Mouse (Mus musculus): ENCODE measurements around the gene Wbp1l. TPM values are rescaled to one million over a fixed set of nuclear protein-coding genes. Genes with fewer than 3 reads are reported as not detected.

The Wbp1l gene
- polyA plus RNA-seq, 1 experiment, result 26.6 TPM

DNA sequence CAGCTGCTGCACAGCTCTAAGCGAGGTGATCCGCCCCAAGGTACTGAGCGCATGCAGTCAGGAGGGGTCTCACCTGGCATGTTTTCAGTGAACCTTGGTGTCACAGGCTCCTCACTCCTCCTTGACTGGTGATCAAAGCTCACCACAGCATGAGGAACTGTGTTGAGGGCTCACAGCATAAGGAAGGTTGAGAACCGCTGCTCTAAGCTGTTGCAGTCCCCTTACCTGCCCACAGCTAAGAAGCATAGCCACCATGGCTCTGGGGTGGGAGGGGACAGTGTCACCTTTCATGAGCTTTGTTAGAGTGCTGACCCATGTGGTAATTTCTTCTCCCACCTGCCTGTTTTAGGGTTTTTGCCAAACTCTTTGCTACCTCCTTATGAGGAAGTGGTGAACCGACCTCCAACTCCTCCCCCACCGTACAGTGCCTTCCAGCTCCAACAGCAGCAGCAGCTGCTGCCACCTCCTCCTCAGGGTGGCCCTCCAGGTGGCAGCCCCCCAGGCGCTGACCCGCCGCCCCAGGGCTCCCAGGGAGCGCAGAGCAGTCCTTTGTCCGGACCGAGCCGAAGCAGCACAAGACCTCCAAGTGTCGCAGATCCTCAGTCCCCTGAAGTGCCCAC lies 54.8 kb downstream of the Wbp1l start:
- TF ChIP-seq POLR2A (IDR thresholded peaks at IDR 0.05; ENCODE audit: extremely low read depth, insufficient read depth, low read length) (no peak), CTCF (IDR thresholded peaks at IDR 0.05; ENCODE audit: extremely low read depth, insufficient read depth, low read length) (no peak)
- H3K4me3 ChIP-seq (ENCODE audit: insufficient read depth, low read length), result no peak overlapping the region
- no peak overlapping the region for H3K27ac ChIP-seq (ENCODE audit: insufficient read depth, low read length)
- no peaks in the 10 kb centered on the region for H3K4me1 ChIP-seq (ENCODE audit: control insufficient read depth, insufficient read depth, low read length)

DNA sequence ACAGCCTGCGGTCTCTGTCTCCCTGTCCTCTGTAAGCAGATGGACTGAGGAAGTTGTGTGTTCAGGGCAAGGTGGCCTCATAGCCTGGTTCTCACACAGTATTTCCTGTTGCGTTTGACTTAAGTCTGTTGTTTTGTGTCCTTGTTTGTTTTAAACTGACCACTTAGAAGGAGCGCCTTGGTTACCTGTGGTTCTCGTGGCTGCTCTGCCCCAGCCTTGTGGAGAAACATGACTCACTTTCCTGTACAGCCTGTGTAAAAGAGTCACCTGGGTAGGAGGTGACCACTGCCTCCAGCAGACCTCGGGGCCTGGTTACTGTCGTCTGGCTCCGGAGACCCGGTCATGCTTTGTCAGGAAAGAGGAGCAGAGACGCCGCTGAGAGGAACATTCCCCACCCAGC lies 56.7 kb downstream of the Wbp1l start:
- Histone ChIP-seq H3K27ac (ENCODE audit: insufficient read depth, low read length) (no peak overlapping the region), H3K4me3 (ENCODE audit: insufficient read depth, low read length) (no peak overlapping the region), H3K4me1 (ENCODE audit: control insufficient read depth, insufficient read depth, low read length) (no peaks in the 10 kb centered on the region)
- no peak for TF ChIP-seq CTCF (IDR thresholded peaks at IDR 0.05; ENCODE audit: extremely low read depth, insufficient read depth, low read length)
- TF ChIP-seq POLR2A (IDR thresholded peaks at IDR 0.05; ENCODE audit: extremely low read depth, insufficient read depth, low read length), result no peak

DNA sequence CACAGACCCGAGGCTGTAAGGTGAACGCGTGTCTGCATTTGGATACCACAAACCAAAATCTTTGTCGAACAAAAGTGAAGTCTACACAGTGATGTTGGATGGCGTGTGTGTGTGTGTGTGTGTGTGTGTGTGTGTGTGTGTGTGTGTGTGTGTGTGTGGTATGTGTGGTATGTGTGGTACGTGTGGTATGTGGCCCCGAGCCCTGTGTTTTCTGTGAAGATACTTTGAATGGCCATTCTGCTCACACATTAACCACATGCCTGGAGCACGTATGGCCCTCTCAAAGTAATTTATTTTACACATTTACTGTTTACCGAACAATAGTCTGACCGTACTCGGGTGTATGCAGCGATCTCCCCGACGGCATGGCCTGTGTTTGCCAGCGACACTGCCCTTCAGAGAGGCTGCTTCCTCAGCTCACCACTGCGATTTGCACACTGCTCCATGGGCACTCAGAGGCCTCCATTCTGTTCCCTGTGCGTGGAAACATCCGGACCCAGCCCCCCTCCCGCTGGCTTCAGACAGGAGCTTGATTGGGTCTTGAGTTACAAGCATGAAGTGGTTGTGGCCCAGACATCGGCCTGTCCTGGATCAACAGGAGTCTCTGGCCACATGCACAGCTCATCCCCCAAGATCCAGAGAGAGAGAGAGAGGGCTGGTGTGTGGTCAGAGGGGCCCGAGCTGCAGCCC lies 57.4 kb downstream of the Wbp1l start:
- Histone ChIP-seq H3K4me3 (ENCODE audit: insufficient read depth, low read length) (no peak overlapping the region), H3K27ac (ENCODE audit: insufficient read depth, low read length) (no peak overlapping the region), H3K4me1 (ENCODE audit: control insufficient read depth, insufficient read depth, low read length) (no peaks in the 10 kb centered on the region)
- no peak for TF ChIP-seq POLR2A (IDR thresholded peaks at IDR 0.05; ENCODE audit: extremely low read depth, insufficient read depth, low read length)
- TF ChIP-seq CTCF (IDR thresholded peaks at IDR 0.05; ENCODE audit: extremely low read depth, insufficient read depth, low read length), result no peak

DNA sequence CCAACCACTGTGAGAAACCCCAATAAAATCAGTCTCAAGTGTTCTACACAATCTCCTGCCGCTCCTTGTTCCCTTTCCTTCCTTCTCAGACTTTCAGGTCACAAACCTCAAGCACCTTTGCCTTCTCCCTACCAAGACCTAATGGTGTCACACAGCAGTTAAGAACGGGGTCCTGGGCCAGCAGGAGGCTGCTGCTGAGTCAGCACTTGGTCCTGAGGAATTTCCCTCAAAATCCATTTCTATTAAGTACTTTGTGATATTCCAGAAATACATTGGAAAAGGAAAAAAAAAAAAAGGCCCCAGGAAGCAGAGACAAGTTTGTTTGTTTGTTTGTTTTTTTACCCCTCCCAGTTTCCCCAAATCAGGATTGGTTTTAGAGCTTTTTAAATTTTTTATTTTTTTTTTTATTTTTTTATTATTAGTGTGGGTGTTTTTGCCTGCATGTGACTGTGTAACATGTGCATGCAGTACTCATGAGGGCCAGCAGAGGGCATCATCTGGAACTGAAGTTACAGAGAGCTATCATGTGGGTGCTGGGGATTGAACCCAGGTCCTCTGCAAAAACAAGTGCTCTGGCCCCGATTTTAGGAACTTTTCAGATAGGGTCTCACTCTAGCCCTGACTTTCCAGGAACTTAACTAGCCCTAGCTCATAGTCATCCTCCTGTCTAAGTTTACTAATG lies 58.6 kb downstream of the Wbp1l start:
- no peak overlapping the region for H3K27ac ChIP-seq (ENCODE audit: insufficient read depth, low read length)
- H3K4me3 ChIP-seq (ENCODE audit: insufficient read depth, low read length), result no peak overlapping the region
- H3K4me1 ChIP-seq (ENCODE audit: control insufficient read depth, insufficient read depth, low read length), result no peaks in the 10 kb centered on the region
- TF ChIP-seq POLR2A (IDR thresholded peaks at IDR 0.05; ENCODE audit: extremely low read depth, insufficient read depth, low read length) (no peak), CTCF (IDR thresholded peaks at IDR 0.05; ENCODE audit: extremely low read depth, insufficient read depth, low read length) (no peak)

GRCm38 (mm10) chr19:46658348-46658747 lies 59.5 kb downstream of the Wbp1l start:
- H3K4me3 ChIP-seq (ENCODE audit: insufficient read depth, low read length), result no peak overlapping the region
- H3K27ac ChIP-seq (ENCODE audit: insufficient read depth, low read length), result no peak overlapping the region
- TF ChIP-seq POLR2A (IDR thresholded peaks at IDR 0.05; ENCODE audit: extremely low read depth, insufficient read depth, low read length) (no peak), CTCF (IDR thresholded peaks at IDR 0.05; ENCODE audit: extremely low read depth, insufficient read depth, low read length) (no peak)
- no peaks in the 10 kb centered on the region for H3K4me1 ChIP-seq (ENCODE audit: control insufficient read depth, insufficient read depth, low read length)

GRCm38 (mm10) chr19:46658851-46659250 lies 60.0 kb downstream of the Wbp1l start:
- TF ChIP-seq CTCF (IDR thresholded peaks at IDR 0.05; ENCODE audit: extremely low read depth, insufficient read depth, low read length) (no peak), POLR2A (IDR thresholded peaks at IDR 0.05; ENCODE audit: extremely low read depth, insufficient read depth, low read length) (no peak)
- Histone ChIP-seq H3K27ac (ENCODE audit: insufficient read depth, low read length) (no peak overlapping the region), H3K4me1 (ENCODE audit: control insufficient read depth, insufficient read depth, low read length) (no peaks in the 10 kb centered on the region), H3K4me3 (ENCODE audit: insufficient read depth, low read length) (no peak overlapping the region)

DNA sequence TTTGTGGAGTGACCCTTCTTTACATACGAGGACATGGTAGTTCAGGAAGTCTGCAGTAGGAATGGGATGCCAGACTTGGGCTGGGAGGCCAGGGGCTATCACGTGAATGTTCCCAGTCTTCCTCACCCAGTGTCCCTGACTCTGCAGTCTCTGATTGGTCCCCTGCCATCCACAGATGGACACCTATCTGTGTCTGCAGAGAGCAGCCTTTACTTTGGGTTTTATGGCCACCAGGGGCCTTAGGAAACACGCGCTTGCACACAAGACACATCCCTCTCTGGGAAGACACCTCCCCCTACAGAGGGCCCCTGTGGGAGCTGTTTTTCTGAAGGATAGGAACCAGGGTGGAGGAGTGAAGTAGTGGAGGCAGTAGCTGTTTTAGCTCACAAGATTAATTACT lies 62.6 kb downstream of the Wbp1l start:
- TF ChIP-seq POLR2A (IDR thresholded peaks at IDR 0.05; ENCODE audit: extremely low read depth, insufficient read depth, low read length), result no peak
- TF ChIP-seq CTCF (IDR thresholded peaks at IDR 0.05; ENCODE audit: extremely low read depth, insufficient read depth, low read length), result no peak

DNA sequence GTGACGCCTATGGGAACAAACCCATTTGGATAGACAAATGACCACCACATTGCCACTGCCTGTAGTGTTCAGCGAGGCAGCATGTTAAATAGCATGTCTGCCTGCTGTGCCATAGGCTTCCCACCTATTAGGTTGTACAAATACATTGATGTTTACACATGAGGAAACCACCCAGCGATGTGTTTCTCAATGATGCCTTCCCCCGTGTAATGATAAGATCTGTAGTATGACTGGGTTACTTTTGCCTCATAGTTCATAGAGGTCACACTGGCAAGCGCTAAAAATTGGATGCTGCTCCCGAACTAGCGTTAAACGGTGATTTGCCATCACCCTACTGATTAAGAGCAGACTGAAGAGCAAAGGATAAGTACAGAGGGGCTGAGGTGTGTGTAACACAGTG lies 63.3 kb downstream of the Wbp1l start:
- no peak overlapping the region for H3K27ac ChIP-seq (ENCODE audit: insufficient read depth, low read length)
- 0 out of 2 replicates have a peak, but pooled peaks cover 1% of the 10 kb centered on the region for H3K4me1 ChIP-seq (ENCODE audit: control insufficient read depth, insufficient read depth, low read length)
- TF ChIP-seq CTCF (IDR thresholded peaks at IDR 0.05; ENCODE audit: extremely low read depth, insufficient read depth, low read length) (no peak), POLR2A (IDR thresholded peaks at IDR 0.05; ENCODE audit: extremely low read depth, insufficient read depth, low read length) (no peak)
- no peak overlapping the region for H3K4me3 ChIP-seq (ENCODE audit: insufficient read depth, low read length)

More for the DNA sequence above, 62.6 kb downstream of the Wbp1l start:
- Histone ChIP-seq H3K4me3 (ENCODE audit: insufficient read depth, low read length) (no peak overlapping the region), H3K4me1 (ENCODE audit: control insufficient read depth, insufficient read depth, low read length) (0 out of 2 replicates have a peak, but pooled peaks cover 1% of the 10 kb centered on the region), H3K27ac (ENCODE audit: insufficient read depth, low read length) (no peak overlapping the region)

DNA sequence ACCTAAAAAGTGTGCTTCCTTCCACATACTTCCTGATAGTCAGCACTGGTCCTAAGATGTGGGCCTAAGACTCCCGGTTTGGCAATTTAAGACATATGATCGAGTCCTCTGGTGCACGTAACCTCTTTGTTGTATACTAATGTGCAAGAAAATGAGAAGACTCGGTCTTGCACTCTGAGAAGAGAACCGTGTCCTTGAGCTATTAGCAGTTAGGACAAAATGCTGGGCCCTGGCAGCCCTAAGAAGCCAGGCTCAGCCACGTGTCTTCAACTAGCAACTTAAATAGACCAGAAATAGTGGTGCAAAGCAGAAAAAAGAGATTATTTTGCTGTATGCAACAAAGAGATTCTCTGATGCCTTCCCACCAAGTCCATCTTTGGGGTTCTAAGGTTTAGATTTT lies 63.9 kb downstream of the Wbp1l start:
- Histone ChIP-seq H3K4me3 (ENCODE audit: insufficient read depth, low read length) (no peak overlapping the region), H3K4me1 (ENCODE audit: control insufficient read depth, insufficient read depth, low read length) (0 out of 2 replicates have a peak, but pooled peaks cover 1% of the 10 kb centered on the region), H3K27ac (ENCODE audit: insufficient read depth, low read length) (no peak overlapping the region)
- TF ChIP-seq POLR2A (IDR thresholded peaks at IDR 0.05; ENCODE audit: extremely low read depth, insufficient read depth, low read length), result no peak
- TF ChIP-seq CTCF (IDR thresholded peaks at IDR 0.05; ENCODE audit: extremely low read depth, insufficient read depth, low read length), result no peak
